Mouse (Mus musculus): ENCODE data around the gene Ap4b1. TPM values are rescaled to one million over a fixed set of nuclear protein-coding genes. Genes with fewer than 3 reads are reported as not detected.
"Not testable (repeated sequence)": the region's sequence is repeated elsewhere in the genome, so short reads cannot be mapped to it uniquely, and the experiment has no call there.

The Ap4b1 gene
- polyA plus RNA-seq, 1 experiment from 2014 or later, result 18.5 TPM

DNA sequence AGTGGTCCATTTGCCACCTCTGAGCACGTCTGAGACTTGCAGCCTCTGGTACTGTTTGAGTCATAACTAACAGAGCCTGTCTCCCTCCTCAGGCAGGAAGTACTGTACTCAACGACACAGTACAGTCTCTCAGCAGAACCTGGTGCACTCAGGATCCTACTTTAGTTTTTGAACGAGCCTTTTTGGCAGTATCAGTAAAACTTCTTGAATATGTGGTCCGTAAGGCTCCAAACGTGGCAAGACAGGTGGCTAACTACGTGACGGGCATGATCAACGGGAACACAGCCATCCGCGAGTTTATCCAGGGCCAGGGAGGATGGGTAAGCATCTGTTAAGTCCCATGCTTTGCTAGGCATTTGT, 26.6 kb downstream of the Ap4b1 start:
- 75% methylated on average over 10 of the region's 10 CpGs for WGBS
- Histone ChIP-seq H3K27me3 (ENCODE audit: control insufficient read depth, insufficient read depth, low read length) (no peaks in the 10 kb centered on the region), H3K4me3 (ENCODE audit: low read depth, low read length) (no peak overlapping the region), H3K27ac (ENCODE audit: low read length) (no peak overlapping the region), H3K4me1 (ENCODE audit: control insufficient read depth, insufficient read depth, low read length) (no peaks in the 10 kb centered on the region), H3K36me3 (ENCODE audit: control insufficient read depth, insufficient read depth, low read length) (no peaks in the 10 kb centered on the region), H3K4me2 (replicated peaks; ENCODE audit: low read depth, low read length) (no peak overlapping the region), H3K9ac (replicated peaks; ENCODE audit: low read depth, low read length) (no peak overlapping the region), H3K9me3 (ENCODE audit: control insufficient read depth, low read depth, low read length) (no peaks in the 10 kb centered on the region)
- no peak for ATAC-seq (ENCODE audit: insufficient number of reproducible peaks, insufficient read depth, low FRiP score, low read depth)

- Histone ChIP-seq H3K27me3 (ENCODE audit: control insufficient read depth, insufficient read depth, low read length) (no peaks in the 10 kb centered on the region), H3K4me3 (ENCODE audit: low read depth, low read length) (no peak overlapping the region), H3K4me2 (replicated peaks; ENCODE audit: low read depth, low read length) (no peak overlapping the region), H3K9me3 (ENCODE audit: control insufficient read depth, low read depth, low read length) (no peaks in the 10 kb centered on the region), H3K36me3 (ENCODE audit: control insufficient read depth, insufficient read depth, low read length) (no peaks in the 10 kb centered on the region), H3K9ac (replicated peaks; ENCODE audit: low read depth, low read length) (no peak overlapping the region), H3K27ac (ENCODE audit: low read length) (no peak overlapping the region), H3K4me1 (ENCODE audit: control insufficient read depth, insufficient read depth, low read length) (no peaks in the 10 kb centered on the region)
- 95% methylated on average over 5 of the region's 5 CpGs for WGBS
- no peak for ATAC-seq (ENCODE audit: insufficient number of reproducible peaks, insufficient read depth, low FRiP score, low read depth)
Measured at GRCm38 (mm10) chr3:103836453-103836852, 27.1 kb downstream of the Ap4b1 start.

GRCm38 (mm10) chr3:103839711-103840110, 30.4 kb downstream of the Ap4b1 start:
- Histone ChIP-seq H3K9ac (replicated peaks; ENCODE audit: low read depth, low read length) (no peak overlapping the region), H3K9me3 (ENCODE audit: control insufficient read depth, low read depth, low read length) (no peaks in the 10 kb centered on the region), H3K4me2 (replicated peaks; ENCODE audit: low read depth, low read length) (no peak overlapping the region), H3K27ac (ENCODE audit: low read length) (no peak overlapping the region), H3K36me3 (ENCODE audit: control insufficient read depth, insufficient read depth, low read length) (no peaks in the 10 kb centered on the region), H3K27me3 (ENCODE audit: control insufficient read depth, insufficient read depth, low read length) (no peaks in the 10 kb centered on the region), H3K4me1 (ENCODE audit: control insufficient read depth, insufficient read depth, low read length) (no peaks in the 10 kb centered on the region), H3K4me3 (ENCODE audit: low read depth, low read length) (no peak overlapping the region)
- 86% methylated on average over 6 of the region's 6 CpGs for WGBS
- no peak for ATAC-seq (ENCODE audit: insufficient number of reproducible peaks, insufficient read depth, low FRiP score, low read depth)

GRCm38 (mm10) chr3:103840195-103840594, 30.9 kb downstream of the Ap4b1 start:
- H3K9ac ChIP-seq (replicated peaks; ENCODE audit: low read depth, low read length); H3K4me1 ChIP-seq (ENCODE audit: control insufficient read depth, insufficient read depth, low read length); H3K9me3 ChIP-seq (ENCODE audit: control insufficient read depth, low read depth, low read length); ATAC-seq (ENCODE audit: insufficient number of reproducible peaks, insufficient read depth, low FRiP score, low read depth); H3K36me3 ChIP-seq (ENCODE audit: control insufficient read depth, insufficient read depth, low read length); H3K4me2 ChIP-seq (replicated peaks; ENCODE audit: low read depth, low read length); H3K27ac ChIP-seq (ENCODE audit: low read length); H3K4me3 ChIP-seq (ENCODE audit: low read depth, low read length); H3K27me3 ChIP-seq (ENCODE audit: control insufficient read depth, insufficient read depth, low read length): not testable (repeated sequence)
- WGBS, result 88% methylated on average over 3 of the region's 3 CpGs

- not testable (repeated sequence) for H3K9ac ChIP-seq (replicated peaks; ENCODE audit: low read depth, low read length); H3K9me3 ChIP-seq (ENCODE audit: control insufficient read depth, low read depth, low read length); H3K27me3 ChIP-seq (ENCODE audit: control insufficient read depth, insufficient read depth, low read length); H3K36me3 ChIP-seq (ENCODE audit: control insufficient read depth, insufficient read depth, low read length); H3K4me1 ChIP-seq (ENCODE audit: control insufficient read depth, insufficient read depth, low read length); H3K27ac ChIP-seq (ENCODE audit: low read length); H3K4me2 ChIP-seq (replicated peaks; ENCODE audit: low read depth, low read length); ATAC-seq (ENCODE audit: insufficient number of reproducible peaks, insufficient read depth, low FRiP score, low read depth); H3K4me3 ChIP-seq (ENCODE audit: low read depth, low read length)
- 87% methylated on average over 7 of the region's 7 CpGs for WGBS
Measured at GRCm38 (mm10) chr3:103840946-103841345, 31.6 kb downstream of the Ap4b1 start.

- 73% methylated on average over 9 of the region's 9 CpGs for WGBS
- Histone ChIP-seq H3K36me3 (ENCODE audit: control insufficient read depth, insufficient read depth, low read length) (no peaks in the 10 kb centered on the region), H3K9me3 (ENCODE audit: control insufficient read depth, low read depth, low read length) (no peaks in the 10 kb centered on the region), H3K9ac (replicated peaks; ENCODE audit: low read depth, low read length) (no peak overlapping the region), H3K4me3 (ENCODE audit: low read depth, low read length) (no peak overlapping the region), H3K27me3 (ENCODE audit: control insufficient read depth, insufficient read depth, low read length) (no peaks in the 10 kb centered on the region), H3K4me1 (ENCODE audit: control insufficient read depth, insufficient read depth, low read length) (no peaks in the 10 kb centered on the region), H3K4me2 (replicated peaks; ENCODE audit: low read depth, low read length) (no peak overlapping the region), H3K27ac (ENCODE audit: low read length) (no peak overlapping the region)
- no peak for ATAC-seq (ENCODE audit: insufficient number of reproducible peaks, insufficient read depth, low FRiP score, low read depth)
Measured at GRCm38 (mm10) chr3:103850644-103851363, 41.5 kb downstream of the Ap4b1 start.

GRCm38 (mm10) chr3:103851481-103851880, 42.2 kb downstream of the Ap4b1 start:
- Histone ChIP-seq H3K9me3 (ENCODE audit: control insufficient read depth, low read depth, low read length) (no peaks in the 10 kb centered on the region), H3K9ac (replicated peaks; ENCODE audit: low read depth, low read length) (no peak overlapping the region), H3K27ac (ENCODE audit: low read length) (no peak overlapping the region), H3K36me3 (ENCODE audit: control insufficient read depth, insufficient read depth, low read length) (no peaks in the 10 kb centered on the region), H3K27me3 (ENCODE audit: control insufficient read depth, insufficient read depth, low read length) (no peaks in the 10 kb centered on the region), H3K4me2 (replicated peaks; ENCODE audit: low read depth, low read length) (no peak overlapping the region), H3K4me3 (ENCODE audit: low read depth, low read length) (no peak overlapping the region), H3K4me1 (ENCODE audit: control insufficient read depth, insufficient read depth, low read length) (no peaks in the 10 kb centered on the region)
- WGBS, result 94% methylated on average over 6 of the region's 6 CpGs
- ATAC-seq (ENCODE audit: insufficient number of reproducible peaks, insufficient read depth, low FRiP score, low read depth), result no peak

DNA sequence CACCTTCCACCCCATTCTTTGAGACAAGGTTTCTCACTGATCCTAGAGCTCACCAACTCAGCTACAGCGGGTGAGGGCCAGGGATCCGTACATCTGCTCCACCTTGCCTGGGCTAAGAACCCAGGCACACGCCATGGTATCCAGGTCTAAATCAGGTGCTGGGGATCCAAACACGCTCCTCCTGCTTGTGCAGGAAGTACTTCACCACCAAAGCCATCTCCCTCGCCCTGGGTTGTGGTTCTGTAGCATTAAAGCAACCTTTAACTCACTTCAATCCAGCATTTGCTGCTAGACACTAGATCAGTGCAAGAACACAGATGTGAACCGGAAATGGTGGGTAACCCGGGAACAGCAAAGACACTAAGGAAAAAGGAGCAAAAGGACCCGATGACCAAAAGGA, 42.6 kb downstream of the Ap4b1 start:
- H3K4me1 ChIP-seq (ENCODE audit: control insufficient read depth, insufficient read depth, low read length), result no peaks in the 10 kb centered on the region
- no peak for ATAC-seq (ENCODE audit: insufficient number of reproducible peaks, insufficient read depth, low FRiP score, low read depth)
- H3K4me3 ChIP-seq (ENCODE audit: low read depth, low read length), result no peak overlapping the region
- no peak overlapping the region for H3K27ac ChIP-seq (ENCODE audit: low read length)
- H3K36me3 ChIP-seq (ENCODE audit: control insufficient read depth, insufficient read depth, low read length), result no peaks in the 10 kb centered on the region
- no peaks in the 10 kb centered on the region for H3K27me3 ChIP-seq (ENCODE audit: control insufficient read depth, insufficient read depth, low read length)
- H3K9me3 ChIP-seq (ENCODE audit: control insufficient read depth, low read depth, low read length), result no peaks in the 10 kb centered on the region
- H3K4me2 ChIP-seq (replicated peaks; ENCODE audit: low read depth, low read length), result no peak overlapping the region
- no peak overlapping the region for H3K9ac ChIP-seq (replicated peaks; ENCODE audit: low read depth, low read length)
- WGBS, result 91% methylated on average over 8 of the region's 8 CpGs

Measured in stomach, embryonic 14.5 days (tissue).